Mouse (Mus musculus) Patski (cell line): ENCODE data around the gene Spata17. TPM values are rescaled to one million over a fixed set of nuclear protein-coding genes. Genes with fewer than 3 reads are reported as not detected.
A peak's percentile ranks its signal among the peaks of the same experiment; 100 is the strongest.

ENCODE experiments used
- ATAC-seq: fragments of 100-300 bp; one replicate; pipeline ENCODE4 v1.8.0; 2021
- CTCF ChIA-PET: fragments of 350-600 bp; sonication (Branson Sonifier 250); formaldehyde crosslinking; loops from one replicate; lab custom pipeline; 2022; ENCODE audit warnings: inconsistent platforms; lab: Charles Lee
- POLR2A ChIA-PET: fragments of 350-600 bp; sonication (Branson Sonifier 250); formaldehyde crosslinking; loops from one replicate; lab custom pipeline; 2022; ENCODE audit warnings: antibody characterized with exemption, inconsistent platforms; lab: Charles Lee
- DNase-seq: peaks from one replicate; pipeline ENCODE4 v3.0.0-alpha.2; 2011; ENCODE audit warnings: low read depth, low spot score
- H3K27me3 ChIP-seq: fragments of 371-371 bp; one replicate; pipeline ENCODE4 v1.5.1; 2021
- CTCF ChIP-seq: fragments of 100-300 bp; IDR thresholded peaks from one replicate; pipeline ENCODE4 v1.5.1; 2021
- in situ Hi-C: fragments of 300-500 bp; cut with MboI; formaldehyde crosslinking; loops from 3 replicates; pipeline ENCODE4 v1.11.1; 2018; ENCODE audit warnings: low pct_unique_long_range_greater_than_20kb, mixed read lengths
- polyA plus RNA-seq: library from polyadenylated mRNA; unstranded; gene quantifications from one replicate; pipeline ENCODE4 v1.2.3, GENCODE M21; 2021

The Spata17 gene
- polyA plus RNA-seq, 1 experiment from 2014 or later, result 1.7 TPM

GRCm38 (mm10) chr1:187048681-187049288 lies 166.5 kb downstream of the Spata17 start:
- ATAC-seq, result no peak
- in situ Hi-C loops, result no loop called here
- no peak for TF ChIP-seq CTCF
- POLR2A ChIA-PET, result no interaction called here
- DNase-seq, result no peak
- no peaks in the 10 kb centered on the region for H3K27me3 ChIP-seq
- CTCF ChIA-PET, result no interaction called here

GRCm38 (mm10) chr1:187044726-187045125 lies 170.5 kb downstream of the Spata17 start:
- in situ Hi-C loops, result no loop called here
- ChIA-PET CTCF (no interaction called here), POLR2A (no interaction called here)
- no peak for TF ChIP-seq CTCF
- H3K27me3 ChIP-seq, result no peaks in the 10 kb centered on the region
- DNase-seq (no peak), ATAC-seq (no peak)

- no peaks in the 10 kb centered on the region for H3K27me3 ChIP-seq
- DNase-seq (no peak), ATAC-seq (no peak)
- CTCF ChIA-PET, result no interaction called here
- in situ Hi-C loops, result no loop called here
- TF ChIP-seq CTCF, result no peak
- POLR2A ChIA-PET, result no interaction called here
Measured at GRCm38 (mm10) chr1:187039801-187040200, 175.5 kb downstream of the Spata17 start.

DNA sequence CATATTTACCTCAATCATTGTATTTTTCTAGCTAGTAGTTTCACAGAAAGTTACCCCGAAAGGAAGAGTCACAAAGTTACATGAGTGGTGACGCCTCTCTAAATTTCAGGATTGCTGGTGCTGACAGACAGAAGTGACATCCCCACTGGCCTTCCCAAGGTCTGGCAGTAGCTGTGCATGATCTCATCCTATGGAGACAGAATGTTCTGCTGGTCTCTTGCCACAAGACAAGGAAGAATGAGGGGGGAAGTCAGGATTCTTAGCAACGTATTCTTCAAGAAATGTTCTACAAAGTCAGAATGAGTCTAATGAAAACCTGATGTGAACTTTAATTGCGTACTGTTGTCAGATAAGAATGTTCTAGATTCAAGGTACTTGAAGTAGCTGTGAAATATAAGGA lies 179.5 kb downstream of the Spata17 start:
- ATAC-seq (no peak), DNase-seq (no peak)
- in situ Hi-C loops, result no loop called here
- H3K27me3 ChIP-seq, result no peaks in the 10 kb centered on the region
- POLR2A ChIA-PET, result no interaction called here
- no peak for TF ChIP-seq CTCF
- CTCF ChIA-PET, result interaction anchor here (1.4 kb wide), 1 partner anchor 17 kb away, joined by 3 read pairs; no protein-coding TSS in a partner anchor

GRCm38 (mm10) chr1:187031796-187032195 lies 183.5 kb downstream of the Spata17 start:
- ATAC-seq (peak; percentile 62), DNase-seq (no peak)
- in situ Hi-C loops, result no loop called here
- POLR2A ChIA-PET, result no interaction called here
- peak; percentile 86 for TF ChIP-seq CTCF
- H3K27me3 ChIP-seq, result no peaks in the 10 kb centered on the region
- CTCF ChIA-PET, result interaction anchor here (0.7 to 1.0 kb wide), 4 partner anchors 10 to 417 kb away, joined by 3 to 6 read pairs (median 4); no protein-coding TSS in a partner anchor

DNA sequence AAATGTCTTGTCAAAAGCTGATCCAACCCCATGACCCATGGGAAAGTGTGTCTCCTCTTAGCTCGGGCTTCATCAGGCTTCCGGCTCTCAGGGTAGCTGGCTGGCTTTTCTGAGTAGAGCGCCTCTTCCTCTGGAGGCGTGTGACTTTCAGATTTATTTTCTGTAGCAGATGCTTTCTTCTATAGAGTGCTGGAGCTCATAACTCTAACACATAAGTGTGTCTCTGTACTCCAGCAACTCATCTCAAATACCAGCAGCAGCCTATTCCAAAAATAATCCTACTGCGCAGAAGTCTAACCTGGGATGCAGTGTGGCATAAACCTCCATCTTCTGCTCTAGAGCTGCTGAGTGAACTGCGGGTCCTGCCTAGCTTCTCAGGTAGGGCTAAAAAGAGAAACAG lies 186.4 kb downstream of the Spata17 start:
- no peaks in the 10 kb centered on the region for H3K27me3 ChIP-seq
- no peak for TF ChIP-seq CTCF
- POLR2A ChIA-PET, result no interaction called here

DNA sequence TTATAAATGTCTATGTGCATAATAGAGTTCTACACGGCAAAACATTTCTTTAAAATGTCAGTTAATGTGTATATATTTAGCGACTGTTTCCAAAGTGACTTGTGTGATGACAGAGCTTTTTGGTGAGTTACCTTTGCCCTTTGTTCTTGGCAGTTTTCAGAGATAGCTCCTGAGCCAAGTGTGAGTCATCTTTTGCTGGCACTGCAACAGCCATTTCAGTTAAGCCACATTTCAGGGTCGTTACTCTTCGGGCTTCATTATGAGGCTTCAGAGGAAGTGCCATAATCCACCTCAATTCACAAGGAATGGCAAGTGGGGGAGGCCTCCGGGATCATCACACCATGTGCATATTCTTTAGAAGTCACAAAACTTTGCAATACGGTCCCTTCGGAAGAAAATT lies 195.3 kb downstream of the Spata17 start:
- peak; percentile 92 for ATAC-seq
- CTCF ChIA-PET, result interaction anchor here (1.3 kb wide), 1 partner anchor 12 kb away, joined by 5 read pairs; no protein-coding TSS in a partner anchor
- TF ChIP-seq CTCF, result no peak
- no peaks in the 10 kb centered on the region for H3K27me3 ChIP-seq
- POLR2A ChIA-PET, result no interaction called here
- in situ Hi-C loops, result loop anchor here (5.0 kb wide), 1 partner anchor 188 kb away; no protein-coding TSS in a partner anchor
- peak; percentile 87 for DNase-seq

More for the DNA sequence above, 186.4 kb downstream of the Spata17 start:
- in situ Hi-C loops, result no loop called here
- no peak for DNase-seq
- ATAC-seq, result no peak
- CTCF ChIA-PET, result no interaction called here

DNA sequence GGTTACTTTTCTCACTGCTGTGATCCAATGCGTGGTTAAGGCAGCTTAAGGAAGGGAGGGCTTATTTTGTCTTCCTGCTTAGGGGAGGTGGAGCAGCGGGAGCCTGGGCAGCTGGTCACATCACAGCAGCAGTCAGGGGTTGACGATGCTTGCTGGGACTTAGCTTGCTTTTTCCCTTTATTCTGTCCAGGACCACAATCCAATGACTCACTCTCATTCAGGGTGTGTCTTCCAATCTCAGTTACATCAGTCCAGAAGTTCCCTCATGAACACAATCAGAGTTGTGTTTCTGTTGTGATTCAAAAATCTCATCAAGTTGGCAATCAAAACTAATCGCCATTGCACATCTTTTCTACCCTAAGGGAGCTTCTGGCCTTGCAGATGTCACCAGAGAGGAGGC lies 199.1 kb downstream of the Spata17 start:
- in situ Hi-C loops, result no loop called here
- H3K27me3 ChIP-seq, result no peaks in the 10 kb centered on the region
- TF ChIP-seq CTCF, result no peak
- POLR2A ChIA-PET, result no interaction called here
- CTCF ChIA-PET, result no interaction called here
- ATAC-seq (no peak), DNase-seq (no peak)

DNA sequence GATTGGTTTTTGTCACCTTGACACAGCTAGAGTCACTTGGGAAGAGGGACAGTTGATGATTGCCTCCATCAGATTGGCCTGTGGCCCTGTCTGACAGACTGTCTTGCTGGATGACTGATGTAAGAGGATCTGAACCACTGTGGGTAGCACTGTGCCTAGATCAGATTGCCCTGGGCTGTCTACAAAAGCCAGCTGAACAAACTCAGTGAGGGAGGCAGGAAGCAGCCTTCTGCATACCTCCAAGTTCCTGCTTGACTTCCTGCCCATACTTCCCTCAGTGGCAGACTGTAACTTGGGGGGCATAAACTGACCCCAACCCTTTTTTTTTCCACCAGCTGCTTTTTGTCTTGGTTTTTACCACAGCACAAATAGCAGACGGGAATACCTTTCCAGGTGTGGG lies 199.6 kb downstream of the Spata17 start:
- TF ChIP-seq CTCF, result no peak
- no peak for ATAC-seq
- no peaks in the 10 kb centered on the region for H3K27me3 ChIP-seq
- ChIA-PET CTCF (no interaction called here), POLR2A (no interaction called here)
- in situ Hi-C loops, result no loop called here
- no peak for DNase-seq

- ChIA-PET POLR2A (no interaction called here), CTCF (interaction anchor here (1.3 to 1.4 kb wide), 2 partner anchors 11 to 62 kb away, joined by 3 to 5 read pairs; no protein-coding TSS in a partner anchor)
- ATAC-seq (no peak), DNase-seq (no peak)
- in situ Hi-C loops, result no loop called here
- TF ChIP-seq CTCF, result no peak
- no peaks in the 10 kb centered on the region for H3K27me3 ChIP-seq
Measured at GRCm38 (mm10) chr1:187014141-187014540, 201.1 kb downstream of the Spata17 start.

DNA sequence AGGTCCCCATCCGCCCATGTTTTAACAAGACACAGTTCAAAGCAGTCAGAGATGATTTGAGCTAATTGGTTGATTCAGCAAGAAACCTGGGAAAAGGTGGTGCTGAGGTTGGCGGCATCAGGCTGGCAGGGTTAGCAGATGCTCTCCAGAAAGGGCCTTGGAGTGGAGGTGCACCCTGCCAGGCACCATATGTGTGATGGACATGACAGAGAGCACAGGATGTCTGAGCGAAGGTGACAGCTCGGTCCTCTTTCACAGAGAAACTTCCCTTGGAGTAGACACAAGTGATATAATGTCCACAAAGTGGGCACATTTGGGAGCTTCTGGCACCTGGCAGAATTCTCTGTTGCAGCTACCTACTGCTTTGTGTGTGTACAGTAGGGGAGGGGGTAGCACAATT lies 203.7 kb downstream of the Spata17 start:
- POLR2A ChIA-PET, result no interaction called here
- no peaks in the 10 kb centered on the region for H3K27me3 ChIP-seq
- ATAC-seq, result no peak

More for the DNA sequence above, 203.7 kb downstream of the Spata17 start:
- no peak for TF ChIP-seq CTCF
- CTCF ChIA-PET, result interaction anchor here (1.3 to 1.9 kb wide), 2 partner anchors 11 to 166 kb away, joined by 3 to 5 read pairs; no protein-coding TSS in a partner anchor
- in situ Hi-C loops, result no loop called here
- DNase-seq, result no peak
